Mouse (Mus musculus): ENCODE results near the gene Prepl.

- TF ChIP-seq EP300 (optimal IDR thresholded peaks at IDR 0.05) (no peak), CTCF (IDR thresholded peaks at IDR 0.05; ENCODE audit: low read depth) (no peak)
These were observed 64.9 kb downstream of the Prepl start for GRCm38 (mm10) chr17:85025151-85025550.

All from stomach, postnatal 0 days (tissue).